Mouse (Mus musculus): ENCODE data around the gene Cant1. TPM values are rescaled to one million over a fixed set of nuclear protein-coding genes. Genes with fewer than 3 reads are reported as not detected.

The Cant1 gene
- polyA plus RNA-seq, 1 experiment, result 60.2 TPM

DNA sequence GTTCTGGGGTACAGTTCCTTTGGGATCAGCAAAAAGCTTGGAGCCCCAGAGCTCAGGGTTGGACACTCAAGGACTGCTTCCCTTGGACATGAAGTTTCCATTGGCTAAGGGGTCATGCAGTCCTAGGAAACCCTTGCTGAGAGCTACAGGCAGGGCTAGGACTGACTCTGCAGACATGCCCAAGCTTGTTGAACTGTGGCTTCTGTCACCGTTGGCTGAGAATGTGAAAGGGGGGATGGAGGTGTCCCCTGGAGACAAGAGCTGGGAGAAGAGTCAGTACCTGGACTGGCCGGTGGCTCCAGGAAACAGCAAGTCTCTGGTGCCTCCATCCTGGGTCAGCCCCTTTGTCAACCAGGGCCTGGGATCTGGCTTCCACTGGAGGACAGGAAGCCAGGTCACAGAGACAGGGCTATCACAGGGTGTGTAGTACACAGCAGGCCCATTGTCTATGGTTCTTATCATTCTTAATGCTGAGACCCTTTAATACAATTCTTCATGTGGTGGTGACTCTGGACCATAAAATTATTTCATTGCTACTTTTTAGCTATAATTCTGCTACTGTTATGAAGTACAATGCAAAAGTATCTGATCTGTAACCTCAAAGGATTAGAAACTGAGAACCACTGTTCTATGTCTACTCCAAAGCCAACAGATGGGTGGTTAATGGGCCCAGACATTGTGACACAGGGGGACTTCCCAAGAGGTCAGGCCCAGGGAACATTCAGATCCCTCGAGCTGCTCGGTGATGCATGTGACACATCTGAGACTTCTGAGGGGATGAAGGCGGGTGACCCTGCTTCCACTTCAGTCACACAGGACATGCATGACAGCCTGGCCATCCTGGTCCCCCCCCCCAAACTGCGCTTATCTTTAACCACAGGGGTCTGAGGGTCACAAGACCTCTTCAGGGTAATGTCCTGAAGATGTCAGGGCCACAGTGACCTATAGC lies 14.7 kb downstream of the Cant1 start:
- TF ChIP-seq GATA1 (IDR thresholded peaks at IDR 0.05; ENCODE audit: low read length), result no peak

DNA sequence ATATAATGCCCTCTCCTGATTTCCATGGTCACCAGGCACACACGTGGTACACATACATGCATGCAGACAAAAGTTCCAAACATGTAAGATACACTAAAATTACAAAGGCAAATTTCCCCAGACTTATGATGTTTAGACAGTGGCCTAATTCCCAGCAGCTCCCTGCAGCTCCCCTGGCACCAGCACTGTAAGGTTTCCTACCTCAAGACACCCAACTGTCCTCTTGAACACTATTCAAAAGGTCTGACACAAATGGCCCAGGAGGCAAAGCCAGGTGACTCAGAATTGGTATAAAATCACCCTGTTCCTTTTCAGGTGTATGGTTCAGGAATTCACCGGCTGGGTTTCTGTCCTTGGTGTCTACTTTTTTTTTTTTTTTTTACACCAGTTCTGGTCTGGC lies 15.7 kb downstream of the Cant1 start:
- TF ChIP-seq GATA1 (IDR thresholded peaks at IDR 0.05; ENCODE audit: low read length), result no peak

DNA sequence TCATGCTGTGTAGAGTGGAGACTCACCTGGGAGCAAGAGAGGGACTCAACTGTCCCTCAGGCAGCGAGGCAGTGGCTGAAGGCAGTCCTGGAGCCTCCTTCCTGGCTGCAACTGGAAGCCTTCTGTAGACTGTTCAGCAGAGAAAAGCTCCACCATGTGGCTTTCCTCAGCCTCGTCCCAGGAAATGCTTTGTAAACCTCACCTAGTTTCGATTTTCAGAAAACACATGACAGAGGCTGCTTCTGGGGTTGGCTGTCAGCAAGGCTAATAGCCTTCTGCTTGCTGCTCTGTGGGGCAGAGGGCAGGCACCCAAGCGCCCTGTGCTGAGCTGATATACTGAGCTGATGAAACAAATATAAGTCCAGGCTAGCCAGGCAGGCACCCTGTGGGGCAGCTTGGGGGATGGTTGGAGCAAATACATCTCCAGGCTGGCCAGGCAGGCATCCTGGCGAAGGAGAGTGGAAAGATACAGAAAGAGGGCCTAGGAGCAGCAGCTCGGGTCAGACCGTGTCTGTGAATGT lies 17.1 kb downstream of the Cant1 start, which contains the start of gene Lgals3bp:
Gene Lgals3bp, minus strand, starts transcription at position 333 of the 521 bp plus-strand sequence.
- TF ChIP-seq GATA1 (IDR thresholded peaks at IDR 0.05; ENCODE audit: low read length), result no peak

DNA sequence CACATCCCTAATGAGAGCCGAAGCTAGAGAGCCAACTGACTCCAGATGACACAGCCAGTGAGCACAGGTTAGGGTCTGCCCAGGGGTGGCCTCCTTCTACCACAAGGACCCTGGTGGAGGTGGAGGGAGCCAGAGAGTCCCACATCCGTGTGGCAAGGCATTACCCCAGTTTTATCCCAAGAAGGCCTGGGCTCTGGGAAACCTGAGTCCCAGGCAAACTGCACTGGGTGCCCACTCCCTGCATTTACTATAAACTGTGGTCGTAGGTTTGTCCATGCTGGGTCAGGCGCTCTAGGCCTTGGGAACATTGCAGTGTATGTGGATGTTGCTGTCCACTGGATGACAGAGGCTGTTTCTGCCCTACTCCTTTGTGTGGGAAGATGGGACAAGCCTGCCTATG lies 17.7 kb downstream of the Cant1 start:
- TF ChIP-seq GATA1 (IDR thresholded peaks at IDR 0.05; ENCODE audit: low read length), result no peak

DNA sequence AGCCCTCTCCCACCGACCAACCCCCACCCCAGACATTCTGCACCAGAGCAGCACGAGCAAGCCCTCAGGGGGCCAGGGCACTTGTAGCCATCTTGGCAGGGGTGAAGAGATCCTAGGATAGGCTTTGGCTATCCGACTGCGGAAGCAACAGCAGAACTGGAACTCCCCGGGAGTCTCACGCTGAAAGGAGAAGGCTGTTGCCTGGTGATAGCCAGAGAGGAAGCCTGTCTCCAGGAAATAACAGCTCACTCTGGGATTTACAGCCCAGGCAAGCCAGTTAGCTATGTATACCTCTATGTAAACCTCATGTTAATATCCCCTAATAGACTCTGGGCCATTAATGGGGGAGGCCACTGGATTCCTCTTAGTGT lies 18.3 kb downstream of the Cant1 start:
- no peak for TF ChIP-seq GATA1 (IDR thresholded peaks at IDR 0.05; ENCODE audit: low read length)

DNA sequence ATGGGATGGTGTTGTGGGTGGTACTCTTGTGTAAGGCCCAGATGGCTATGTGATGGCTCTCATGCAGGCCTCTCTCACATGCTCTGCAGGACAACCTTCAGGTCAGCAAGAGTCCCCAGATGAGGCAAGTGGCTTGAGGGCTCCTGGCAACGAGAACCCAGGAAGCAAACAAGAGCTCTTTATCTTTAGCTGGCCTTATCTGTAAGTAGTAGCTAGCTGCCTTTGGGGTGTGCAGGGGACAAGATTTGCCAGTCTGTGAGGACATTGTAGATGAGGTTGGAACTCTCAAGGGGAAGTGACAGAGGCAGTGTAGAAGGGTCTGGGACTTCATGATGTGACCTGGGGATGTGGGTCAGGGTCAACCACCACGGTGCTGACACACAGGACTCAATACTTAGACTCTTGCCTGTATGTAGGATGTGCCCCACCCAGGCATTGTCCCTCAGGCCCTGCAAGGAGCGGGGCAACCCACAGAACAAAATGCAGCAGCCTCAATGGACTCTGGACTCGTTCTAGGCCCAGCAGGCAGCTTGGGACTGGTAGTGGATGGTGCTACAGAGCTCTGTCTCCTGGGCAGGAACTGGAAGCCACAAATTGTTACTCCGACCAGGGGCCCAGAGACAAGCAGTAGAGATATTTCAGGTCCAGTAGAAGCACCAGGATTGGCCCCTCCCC lies 18.9 kb downstream of the Cant1 start:
- peak; percentile 31 for TF ChIP-seq GATA1 (IDR thresholded peaks at IDR 0.05; ENCODE audit: low read length)

DNA sequence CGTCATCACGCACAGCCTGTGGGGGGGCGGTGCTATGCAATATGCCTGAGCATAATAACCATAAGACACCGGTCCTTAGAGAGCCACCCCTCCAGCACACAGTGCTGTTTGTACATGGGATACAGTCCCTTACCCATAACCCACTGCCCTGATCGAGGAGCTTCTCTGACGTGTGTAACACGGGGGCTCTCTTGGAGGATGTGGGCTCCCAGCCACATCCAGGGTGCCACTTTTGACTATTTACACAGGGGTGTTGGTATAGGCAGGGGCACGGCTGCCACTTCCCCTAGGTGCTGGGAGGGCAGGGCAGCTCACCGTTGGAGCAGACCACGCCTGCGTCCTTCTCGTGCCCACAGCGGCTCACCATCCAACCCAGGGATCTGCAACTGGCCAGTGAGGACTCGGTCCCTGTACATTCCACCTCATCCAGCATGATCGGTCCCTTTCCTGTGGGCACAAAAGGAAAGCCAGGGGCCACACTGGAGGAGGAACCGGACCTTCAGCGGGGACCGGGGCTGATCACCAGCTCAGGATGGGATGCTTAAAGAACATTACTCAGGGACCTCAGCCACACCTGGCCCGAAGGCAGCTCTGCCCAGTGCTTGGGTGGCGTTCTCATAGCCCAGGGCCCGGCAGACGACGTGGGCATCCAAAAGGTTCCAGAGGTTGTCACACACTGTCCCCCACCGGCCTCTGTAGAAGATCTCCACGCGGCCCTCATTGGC lies 20.9 kb downstream of the Cant1 start:
- no peak for TF ChIP-seq GATA1 (IDR thresholded peaks at IDR 0.05; ENCODE audit: low read length)

DNA sequence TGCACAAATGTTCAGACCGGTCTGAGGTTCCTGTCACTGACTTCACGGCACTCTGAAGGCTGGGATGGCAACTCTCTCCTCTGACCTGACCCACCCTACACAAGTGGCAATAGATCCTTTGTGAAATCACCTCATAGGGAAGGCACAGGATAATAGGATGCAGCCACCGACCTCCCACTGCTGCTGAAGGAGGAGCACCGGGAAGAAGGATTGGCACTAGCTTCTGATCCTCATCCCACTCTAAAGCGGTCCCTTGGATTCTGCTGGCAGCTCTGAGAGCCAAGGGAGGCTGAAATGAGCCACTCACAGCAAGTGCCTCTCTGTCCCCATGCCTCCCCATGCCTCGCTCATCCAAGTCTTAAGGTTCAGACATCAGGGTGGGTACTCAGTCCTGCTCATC lies 24.3 kb downstream of the Cant1 start:
- no peak for TF ChIP-seq GATA1 (IDR thresholded peaks at IDR 0.05; ENCODE audit: low read length)

DNA sequence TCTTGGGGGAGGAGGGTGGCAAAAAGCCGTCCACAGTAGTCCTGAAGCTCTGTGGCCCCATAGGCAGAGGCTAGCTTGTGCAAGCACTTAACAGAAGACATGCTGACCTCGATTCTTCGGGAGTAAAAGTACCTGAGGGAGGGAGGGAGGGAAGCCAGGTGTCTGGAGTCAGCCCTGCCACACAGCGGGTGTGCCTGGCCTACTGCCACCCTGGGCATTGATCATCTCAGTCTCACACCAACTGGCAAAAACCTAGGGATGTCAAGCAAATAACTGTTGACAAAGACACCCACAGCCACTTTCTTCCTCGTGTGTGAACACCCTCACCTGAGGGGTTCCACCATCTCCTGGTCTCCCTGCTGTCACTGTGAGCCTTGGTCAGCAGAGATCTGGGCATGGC lies 24.9 kb downstream of the Cant1 start:
- no peak for TF ChIP-seq GATA1 (IDR thresholded peaks at IDR 0.05; ENCODE audit: low read length)

DNA sequence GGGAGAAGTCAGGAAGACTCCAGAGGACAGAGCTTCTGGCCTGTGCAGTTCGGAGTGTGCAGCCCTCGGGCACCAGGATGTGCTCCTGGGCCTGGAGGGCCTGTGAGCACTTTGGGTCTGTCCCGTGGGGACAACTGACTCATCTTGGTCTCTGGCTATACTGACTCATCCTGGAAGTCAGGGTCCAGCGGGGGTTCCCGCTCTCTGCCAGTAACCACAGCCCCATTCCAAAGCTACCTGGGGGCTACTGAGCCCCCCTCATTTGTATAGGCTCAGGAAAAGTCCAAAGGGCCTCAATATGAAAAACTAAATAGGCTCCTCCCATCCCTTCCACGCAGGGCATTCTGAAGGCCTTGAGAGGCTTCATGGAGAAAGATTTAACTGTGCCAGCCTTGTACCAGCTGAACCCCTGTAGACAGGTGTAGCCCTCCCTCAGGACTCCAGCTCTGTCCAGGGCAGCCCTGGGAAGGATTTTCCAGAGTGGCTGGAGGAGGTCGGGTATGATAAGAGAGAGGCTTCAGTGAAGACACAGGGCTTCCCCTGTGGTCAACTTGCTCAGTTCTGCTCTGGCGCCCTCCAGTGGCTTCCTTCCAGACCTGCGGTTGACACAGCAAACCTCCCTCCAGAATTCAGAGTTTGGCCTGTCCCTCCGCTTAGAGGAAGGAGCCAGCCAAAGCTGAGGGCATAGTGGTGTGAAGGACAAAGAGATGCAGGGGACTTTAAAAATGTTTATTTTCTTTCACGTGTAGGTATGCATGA lies 39.5 kb downstream of the Cant1 start:
- TF ChIP-seq GATA1 (IDR thresholded peaks at IDR 0.05; ENCODE audit: low read length), result no peak

DNA sequence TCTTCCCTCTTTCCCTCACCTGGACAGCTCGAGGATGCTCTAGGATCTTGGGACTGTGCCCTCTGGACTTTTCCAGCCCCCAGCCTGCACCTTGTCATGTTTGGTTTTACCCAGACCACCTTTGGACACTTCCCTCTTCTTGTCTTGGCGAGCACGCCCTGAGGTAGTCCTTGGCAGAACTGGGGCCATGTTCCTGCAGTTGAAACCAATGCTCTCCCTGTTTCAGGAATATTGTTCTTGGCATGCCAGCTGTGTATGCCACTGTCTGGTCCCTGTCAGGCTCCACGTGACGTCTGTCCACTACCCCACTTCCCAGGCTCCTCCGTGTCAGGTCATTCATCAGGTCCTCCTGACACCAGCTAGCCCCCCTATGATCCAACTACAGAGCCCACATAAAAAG lies 40.2 kb downstream of the Cant1 start:
- no peak for TF ChIP-seq GATA1 (IDR thresholded peaks at IDR 0.05; ENCODE audit: low read length)

DNA sequence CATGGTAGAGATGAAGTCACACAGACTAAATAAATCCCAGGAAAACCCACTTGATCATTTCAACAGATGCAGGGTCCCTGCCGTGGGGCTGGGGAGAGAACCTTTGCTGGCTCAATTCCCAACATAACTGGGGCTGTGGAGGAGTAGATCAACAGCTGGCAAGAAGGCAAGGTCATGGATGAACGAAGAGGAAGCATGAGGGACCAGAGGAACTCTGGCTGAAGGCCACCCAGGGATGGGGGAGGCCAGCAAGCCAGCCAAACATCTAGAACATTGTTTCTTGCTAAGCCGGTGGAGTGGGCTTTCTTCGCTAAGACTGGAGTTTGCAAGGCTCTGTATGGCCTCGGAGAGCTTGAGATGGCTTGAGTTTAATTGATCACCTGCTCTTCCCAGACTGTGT lies 43.0 kb downstream of the Cant1 start:
- no peak for TF ChIP-seq GATA1 (IDR thresholded peaks at IDR 0.05; ENCODE audit: low read length)

DNA sequence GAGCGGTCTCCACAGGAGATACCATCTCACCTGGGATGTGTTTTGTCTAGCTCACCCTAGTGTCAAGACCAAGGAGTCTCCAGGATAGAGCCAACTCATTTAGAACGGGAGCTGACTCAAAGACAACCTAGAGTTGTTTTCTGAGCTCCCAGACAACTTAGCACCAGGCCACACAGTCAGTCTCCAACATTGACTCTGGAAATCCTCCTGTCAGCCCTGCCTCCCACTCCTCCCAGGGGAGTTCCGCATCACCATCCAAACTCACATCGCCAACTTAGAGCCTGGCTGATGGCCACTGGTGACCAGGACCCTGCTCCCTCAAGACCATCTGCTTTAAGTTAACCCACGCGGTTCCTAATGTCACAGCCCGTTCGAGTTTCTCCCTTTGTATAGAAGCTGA lies 43.4 kb downstream of the Cant1 start:
- TF ChIP-seq GATA1 (IDR thresholded peaks at IDR 0.05; ENCODE audit: low read length), result no peak

DNA sequence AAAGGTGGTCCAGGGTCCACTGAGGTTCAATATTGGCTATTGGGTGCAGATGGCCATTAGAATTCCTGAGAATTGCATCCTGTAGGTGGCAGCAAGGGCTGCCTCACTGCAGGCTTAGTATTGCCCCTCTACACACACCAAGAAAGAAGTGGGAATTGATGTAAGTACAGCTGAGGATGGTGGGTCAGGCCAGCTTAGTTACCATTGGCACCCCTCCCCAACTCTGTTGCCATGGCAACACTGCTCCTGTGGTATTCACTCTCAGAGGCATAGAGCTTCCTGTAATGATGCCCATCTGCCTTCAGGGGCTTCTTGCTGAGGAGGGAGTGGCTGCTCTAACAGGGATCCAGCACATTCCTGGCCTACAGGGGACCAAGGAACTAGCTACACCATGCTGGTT lies 43.9 kb downstream of the Cant1 start:
- TF ChIP-seq GATA1 (IDR thresholded peaks at IDR 0.05; ENCODE audit: low read length), result no peak

DNA sequence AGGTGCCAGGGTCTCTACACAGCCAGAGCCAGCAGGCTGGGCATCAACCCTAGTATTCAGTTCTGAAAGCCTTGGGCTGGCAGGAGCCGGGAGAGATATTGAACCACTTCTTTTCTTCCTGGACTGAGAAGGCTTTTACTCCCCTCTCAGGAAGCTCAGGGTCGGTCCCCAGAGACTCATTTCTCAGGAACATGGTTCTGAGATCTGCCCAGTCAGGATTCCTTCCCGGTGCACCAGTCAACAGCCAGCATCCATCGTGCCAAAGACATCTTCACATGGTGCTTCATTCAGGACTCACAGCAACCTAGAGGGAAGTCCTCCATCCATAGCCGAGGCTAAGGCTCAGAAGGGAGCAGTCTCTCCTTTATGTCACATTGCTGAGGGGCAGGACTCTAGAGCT lies 44.4 kb downstream of the Cant1 start:
- TF ChIP-seq GATA1 (IDR thresholded peaks at IDR 0.05; ENCODE audit: low read length), result no peak
